Mouse (Mus musculus): ENCODE measurements around the gene Glmn.

The Glmn gene

GRCm38 (mm10) chr5:107515453-107515852 lies 82.2 kb downstream of the Glmn start:
- no peak for DNase-seq

- DNase-seq = peak; percentile 41
Observed at GRCm38 (mm10) chr5:107513583-107513982, 84.1 kb downstream of the Glmn start.

- no peak for DNase-seq
Observed at GRCm38 (mm10) chr5:107511326-107511725, 86.4 kb downstream of the Glmn start.

GRCm38 (mm10) chr5:107510503-107510902 lies 87.2 kb downstream of the Glmn start:
- no peak for DNase-seq

GRCm38 (mm10) chr5:107507321-107507720 lies 90.4 kb downstream of the Glmn start, which contains the start of gene Gm42669:
Gm42669 (plus strand) TSS chr5:107507621.
- no peak for DNase-seq

GRCm38 (mm10) chr5:107500741-107501140 lies 96.9 kb downstream of the Glmn start:
- no peak for DNase-seq

- no peak for DNase-seq
Observed at GRCm38 (mm10) chr5:107499891-107500535, 97.7 kb downstream of the Glmn start.

All from kidney, adult 18-20 months (tissue).